8 mouse cellular contexts compared by ENCODE assay signal in genomic region chr1:63110536-63111285, GRCm38 (mm10). TPM values are rescaled to one million over a fixed set of nuclear protein-coding genes. Genes with fewer than 3 reads are reported as not detected.
DNase-seq lines count a peak whose midpoint lies in the region; ATAC-seq and TF ChIP-seq lines count a peak whose summit lies in the region.

No protein-coding gene starts in this region.

- H3K27me3 ChIP-seq in kidney, embryonic 14.5 days (ENCODE audit: control insufficient read depth, insufficient read depth, low read length): no peaks in the 10 kb centered on the region
- no peaks in the 10 kb centered on the region for H3K27me3 ChIP-seq in midbrain, postnatal 0 days (ENCODE audit: insufficient read depth, low read length)

- no peak overlapping the region for H3K9ac ChIP-seq in kidney, embryonic 14.5 days (ENCODE audit: low read depth, low read length)
- H3K9ac ChIP-seq in midbrain, postnatal 0 days (replicated peaks; ENCODE audit: low read length, poor library complexity, severe bottlenecking): no peak overlapping the region

- no peaks in the 10 kb centered on the region for H3K9me3 ChIP-seq in kidney, embryonic 14.5 days (ENCODE audit: control insufficient read depth, low read length)
- no peaks in the 10 kb centered on the region for H3K9me3 ChIP-seq in midbrain, postnatal 0 days (ENCODE audit: low read length)

- WGBS in kidney, embryonic 14.5 days: 47% methylated on average over 7 of the region's 7 CpGs
- 42% methylated on average over 7 of the region's 7 CpGs for WGBS in midbrain, postnatal 0 days

- H3K36me3 ChIP-seq in kidney, embryonic 14.5 days (ENCODE audit: control insufficient read depth, insufficient read depth, low read length): peaks cover 2% of the 10 kb centered on the region; the same call in 1 of the 2 replicates
- no peaks in the 10 kb centered on the region for H3K36me3 ChIP-seq in midbrain, postnatal 0 days (ENCODE audit: insufficient read depth, low read length)

- H3K27ac ChIP-seq in cortical plate, adult 2 months (ENCODE audit: insufficient read depth, low read length): no peak overlapping the region
- peak overlapping the region; percentile 47; the same call in 1 of the 2 replicates for H3K27ac ChIP-seq in kidney, embryonic 14.5 days (ENCODE audit: low read depth, low read length)
- no peak overlapping the region for H3K27ac ChIP-seq in midbrain, postnatal 0 days (ENCODE audit: low read depth, low read length)

- no peak overlapping the region for H3K4me3 ChIP-seq in cortical plate, adult 2 months (ENCODE audit: insufficient read depth, low read length)
- no peak overlapping the region for H3K4me3 ChIP-seq in kidney, embryonic 14.5 days (ENCODE audit: low read length)
- no peak overlapping the region for H3K4me3 ChIP-seq in midbrain, postnatal 0 days (ENCODE audit: low read depth, low read length)

- TF ChIP-seq POLR2A in cortical plate, adult 2 months (IDR thresholded peaks at IDR 0.05; ENCODE audit: extremely low read depth, insufficient read depth, low read length): no peak

- H3K4me1 ChIP-seq in cortical plate, adult 2 months (ENCODE audit: control insufficient read depth, insufficient read depth, low read length): no peaks in the 10 kb centered on the region
- peaks cover 17% of the 10 kb centered on the region; the same call in 1 of the 2 replicates for H3K4me1 ChIP-seq in kidney, embryonic 14.5 days (ENCODE audit: control insufficient read depth, insufficient read depth, low read length)
- H3K4me1 ChIP-seq in midbrain, postnatal 0 days (ENCODE audit: insufficient read depth, low read length): 0 out of 2 replicates have a peak, but pooled peaks cover 4% of the 10 kb centered on the region

- no peak for ATAC-seq in kidney, embryonic 14.5 days (ENCODE audit: low FRiP score, low TSS enrichment)
- no peak for ATAC-seq in midbrain, postnatal 0 days (ENCODE audit: low FRiP score)

- 0 out of 2 replicates have a peak, but pooled peaks have one; percentile 20 for TF ChIP-seq CTCF in cortical plate, adult 2 months (IDR thresholded peaks at IDR 0.05; ENCODE audit: extremely low read depth, insufficient read depth, low read length)
- peak; percentile 62 for TF ChIP-seq CTCF in midbrain, postnatal 0 days (IDR thresholded peaks at IDR 0.05)

- DNase-seq in layer of hippocampus, postnatal 10 days (ENCODE audit: low spot score in 2 of 2): peak; percentile 52 to 55
- no peak for DNase-seq in layer of hippocampus, adult 8-10 months (ENCODE audit: low spot score in 2 of 2)
- DNase-seq in NIH3T3 (ENCODE audit: low read depth): peak; percentile 64
- DNase-seq in midbrain, postnatal 0 days (ENCODE audit: low spot score): peak; percentile 26
- DNase-seq in yolk sac, embryonic 10.5 days (ENCODE audit: low spot score): no peak
- no peak for DNase-seq in layer of hippocampus, adult 18-20 months (ENCODE audit: low spot score in 2 of 2)

- no peak overlapping the region for H3K4me2 ChIP-seq in kidney, embryonic 14.5 days (replicated peaks; ENCODE audit: low read depth, low read length)
- no peak overlapping the region for H3K4me2 ChIP-seq in midbrain, postnatal 0 days (ENCODE audit: low read depth, low read length, poor library complexity, severe bottlenecking)

RNA-seq across cellular contexts. Expression of gene Ino80d, which starts 3.8 kb away (rescaled TPM):
- 10 to 100 TPM; 26.8 to 27.9 TPM for total RNA-seq in layer of hippocampus, postnatal 10 days (2021)
- 10 to 100 TPM; 28.1 to 36.1 (median 32.4) TPM for total RNA-seq in layer of hippocampus, adult 8-10 months (2022)
- 9.1 and 9.2 TPM in 2 replicates for polyA plus RNA-seq in cortical plate, adult 2 months (2012; rRNA removed)
- polyA plus RNA-seq in kidney, embryonic 14.5 days (2014; fragmentation: Nextera tagmentation; extraction: Ambion mirVana): 11.5 and 16.5 TPM in 2 replicates
- total RNA-seq in midbrain, postnatal 0 days (2014; rRNA removed): 11.0 and 15.0 TPM in 2 replicates
- polyA plus RNA-seq in midbrain, postnatal 0 days (2015; fragmentation: Nextera tagmentation; extraction: Ambion mirVana): 5.1 and 7.3 TPM in 2 replicates
- 10 to 100 TPM; 27.7 to 28.6 TPM for total RNA-seq in layer of hippocampus, adult 18-20 months (2021)

Comparison
In these comparisons a context has a peak if more than half of its experiments do, and no peak if none do; other contexts are left out.
1. DNase-seq: peak in layer of hippocampus, postnatal 10 days (2 of 2), NIH3T3 (single experiment) and midbrain, postnatal 0 days (single experiment); none in layer of hippocampus, adult 8-10 months (0 of 2), yolk sac, embryonic 10.5 days (single experiment) and layer of hippocampus, adult 18-20 months (0 of 2).